Mouse (Mus musculus): ENCODE data around the gene Retreg1.

- TF ChIP-seq ELF1 (IDR thresholded peaks at IDR 0.05; ENCODE audit: low read depth, low read length) (no peak), CTCF (conservative IDR thresholded peaks at IDR 0.05 in 1 of 2, IDR thresholded peaks at IDR 0.05 in 1 of 2; ENCODE audit: low read depth in 2 of 2, low read length in 2 of 2) (no peak), E2F4 (IDR thresholded peaks at IDR 0.05; ENCODE audit: insufficient replicate concordance, low read depth, low read length) (no peak), NELFE (IDR thresholded peaks at IDR 0.05; ENCODE audit: low read depth, low read length) (no peak)
Measured at GRCm38 (mm10) chr15:25847576-25848168, 4.7 kb downstream of the Retreg1 start.
